Mouse (Mus musculus) mammary gland, adult 2 months (tissue): ENCODE data around the gene Ace2. TPM values are rescaled to one million over a fixed set of nuclear protein-coding genes. Genes with fewer than 3 reads are reported as not detected.

Experiments used
- polyA plus RNA-seq: library from polyadenylated mRNA; depleted of rRNA; stranded (reverse); fragments of >200 nt; gene quantifications from 2 replicates; pipeline ENCODE4 v1.2.3, GENCODE M21; 2012; ENCODE audit warnings: low replicate concordance; rRNA removed

Gene Ace2
- 0.04 and 0.23 TPM in 2 replicates for polyA plus RNA-seq

GRCm38 (mm10) chrX:164139032-164139431 lies at the start of gene Ace2:
Gene Ace2, plus strand, starts transcription at chrX:164139332.

Other genes with a start within 250 kb of the Ace2 start
- 1.7 and 7.5 TPM in 2 replicates for gene Ap1s2, start 230.3 kb upstream of the Ace2 start, polyA plus RNA-seq
- 4.5 and 9.2 TPM in 2 replicates for gene Zrsr2, start 180.7 kb upstream of the Ace2 start, polyA plus RNA-seq
- 40.7 and 80.7 TPM in 2 replicates for gene Car5b, start 111.3 kb upstream of the Ace2 start, polyA plus RNA-seq
- 3.5 and 5.2 TPM in 2 replicates for gene Siah1b, start 62.8 kb upstream of the Ace2 start, polyA plus RNA-seq
- gene Cltrn, start 50.5 kb upstream of the Ace2 start, polyA plus RNA-seq, result not detected in 2 replicates
- gene Bmx, start 118.9 kb downstream of the Ace2 start, polyA plus RNA-seq, result 0.13 and 0.56 TPM in 2 replicates
- gene Pir, start 130.0 kb downstream of the Ace2 start, polyA plus RNA-seq, result 4.8 and 5.0 TPM in 2 replicates
- gene Vegfd, start 234.0 kb downstream of the Ace2 start, polyA plus RNA-seq, result 6.6 and 8.4 TPM in 2 replicates